ENCODE assay signal across 8 mouse cellular contexts in genomic region chr19:10022414-10023303, GRCm38 (mm10). TPM values are rescaled to one million over a fixed set of nuclear protein-coding genes. Genes with fewer than 3 reads are reported as not detected.
DNase-seq lines count a peak whose midpoint lies in the region; ATAC-seq lines count a peak whose summit lies in the region.

No protein-coding gene starts in this region.

- 65% methylated on average over 5 of the region's 5 CpGs for WGBS in midbrain, embryonic 14.5 days
- 64% methylated on average over 5 of the region's 5 CpGs for WGBS in midbrain, embryonic 13.5 days
- WGBS in heart, embryonic 15.5 days: 73% methylated on average over 5 of the region's 5 CpGs
- 54% methylated on average over 5 of the region's 5 CpGs for WGBS in lung, embryonic 16.5 days

- no peak for ATAC-seq in midbrain, embryonic 14.5 days (ENCODE audit: low FRiP score, low TSS enrichment)
- no peak for ATAC-seq in midbrain, embryonic 13.5 days
- peak; percentile 53 for ATAC-seq in common myeloid progenitor, adult 5-6 weeks (replicated peaks; ENCODE audit: low read depth, poor library complexity, severe bottlenecking)
- ATAC-seq in heart, embryonic 15.5 days (replicated peaks; ENCODE audit: insufficient number of reproducible peaks, insufficient read depth, low FRiP score, low read depth): no peak
- peak; percentile 11 for ATAC-seq in lung, embryonic 16.5 days (ENCODE audit: low read depth)

- H3K4me3 ChIP-seq in midbrain, embryonic 14.5 days (replicated peaks; ENCODE audit: low read depth, low read length): no peak overlapping the region
- no peak overlapping the region for H3K4me3 ChIP-seq in midbrain, embryonic 13.5 days (replicated peaks)
- no peak overlapping the region for H3K4me3 ChIP-seq in heart, embryonic 15.5 days
- no peak overlapping the region for H3K4me3 ChIP-seq in lung, embryonic 16.5 days (ENCODE audit: low read length)

- 0 out of 2 replicates have a peak overlapping the region, but pooled peaks have one; percentile 20 for H3K27ac ChIP-seq in midbrain, embryonic 14.5 days (replicated peaks; ENCODE audit: low read depth, low read length)
- H3K27ac ChIP-seq in midbrain, embryonic 13.5 days: no peak overlapping the region
- peak overlapping the region; percentile 64 for H3K27ac ChIP-seq in heart, embryonic 15.5 days
- peak overlapping the region; percentile 75 for H3K27ac ChIP-seq in lung, embryonic 16.5 days (ENCODE audit: low read length)

- DNase-seq in midbrain, embryonic 14.5 days: peak; percentile 61
- peak; percentile 62 to 77 for DNase-seq in kidney, postnatal 4 days
- DNase-seq in thymus, postnatal 10 days (ENCODE audit: low spot score in 2 of 2): no peak
- DNase-seq in urinary bladder, postnatal 25 days (ENCODE audit: low spot score): no peak

- no peaks in the 10 kb centered on the region for H3K27me3 ChIP-seq in midbrain, embryonic 14.5 days (ENCODE audit: control insufficient read depth, insufficient read depth, low read length)
- H3K27me3 ChIP-seq in midbrain, embryonic 13.5 days: peaks cover 10% of the 10 kb centered on the region
- no peaks in the 10 kb centered on the region for H3K27me3 ChIP-seq in heart, embryonic 15.5 days
- no peaks in the 10 kb centered on the region for H3K27me3 ChIP-seq in lung, embryonic 16.5 days (ENCODE audit: control insufficient read depth, insufficient read depth, low read depth, low read length)

- H3K9ac ChIP-seq in midbrain, embryonic 14.5 days (replicated peaks; ENCODE audit: low read length): no peak overlapping the region
- H3K9ac ChIP-seq in midbrain, embryonic 13.5 days (replicated peaks): no peak overlapping the region
- no peak overlapping the region for H3K9ac ChIP-seq in heart, embryonic 15.5 days
- peak overlapping the region; percentile 34; the same call in 1 of the 2 replicates for H3K9ac ChIP-seq in lung, embryonic 16.5 days (ENCODE audit: low read length)

- H3K4me2 ChIP-seq in midbrain, embryonic 14.5 days (ENCODE audit: low read length): no peak overlapping the region
- H3K4me2 ChIP-seq in midbrain, embryonic 13.5 days (replicated peaks): no peak overlapping the region
- H3K4me2 ChIP-seq in heart, embryonic 15.5 days: peak overlapping the region; percentile 0; the same call in 1 of the 2 replicates
- no peak overlapping the region for H3K4me2 ChIP-seq in lung, embryonic 16.5 days (ENCODE audit: low read depth, low read length)

- H3K9me3 ChIP-seq in midbrain, embryonic 14.5 days (ENCODE audit: control insufficient read depth, low read length): no peaks in the 10 kb centered on the region
- no peaks in the 10 kb centered on the region for H3K9me3 ChIP-seq in midbrain, embryonic 13.5 days
- H3K9me3 ChIP-seq in heart, embryonic 15.5 days (replicated peaks): no peaks in the 10 kb centered on the region
- no peaks in the 10 kb centered on the region for H3K9me3 ChIP-seq in lung, embryonic 16.5 days (ENCODE audit: control insufficient read depth, low read length)

- H3K4me1 ChIP-seq in midbrain, embryonic 14.5 days (ENCODE audit: control insufficient read depth, insufficient read depth, low read length): peaks cover 13% of the 10 kb centered on the region
- peaks cover 30% of the 10 kb centered on the region for H3K4me1 ChIP-seq in midbrain, embryonic 13.5 days (replicated peaks)
- peaks cover 63% of the 10 kb centered on the region for H3K4me1 ChIP-seq in heart, embryonic 15.5 days (replicated peaks)
- peaks cover 65% of the 10 kb centered on the region for H3K4me1 ChIP-seq in lung, embryonic 16.5 days (replicated peaks; ENCODE audit: control insufficient read depth, insufficient read depth, low read length)

- H3K36me3 ChIP-seq in midbrain, embryonic 14.5 days (ENCODE audit: control insufficient read depth, insufficient read depth, low read length): peaks cover 5% of the 10 kb centered on the region; the same call in 1 of the 2 replicates
- H3K36me3 ChIP-seq in midbrain, embryonic 13.5 days: 0 out of 2 replicates have a peak, but pooled peaks cover 6% of the 10 kb centered on the region
- H3K36me3 ChIP-seq in heart, embryonic 15.5 days: no peaks in the 10 kb centered on the region
- 0 out of 2 replicates have a peak, but pooled peaks cover 1% of the 10 kb centered on the region for H3K36me3 ChIP-seq in lung, embryonic 16.5 days (ENCODE audit: control insufficient read depth, insufficient read depth, low read length)

RNA-seq across cellular contexts. Expression of gene Fads3, which starts 18.7 kb away (rescaled TPM):
- 15.4 and 17.8 TPM in 2 replicates for polyA plus RNA-seq in midbrain, embryonic 14.5 days (2014; fragmentation: Nextera tagmentation; extraction: Ambion mirVana)
- polyA plus RNA-seq in midbrain, embryonic 13.5 days (2015; fragmentation: Nextera tagmentation; extraction: Ambion mirVana): 8.7 and 9.1 TPM in 2 replicates
- total RNA-seq in common myeloid progenitor, adult 5-6 weeks (2017): 4.4 and 11.1 TPM in 2 replicates
- 39.4 and 43.9 TPM in 2 replicates for polyA plus RNA-seq in heart, embryonic 15.5 days (2015; fragmentation: Nextera tagmentation; extraction: Ambion mirVana)
- polyA plus RNA-seq in lung, embryonic 16.5 days (2015; fragmentation: Nextera tagmentation; extraction: Ambion mirVana): 72.0 and 76.0 TPM in 2 replicates

RNA-seq across cellular contexts. Expression of gene Rab3il1, which starts 21.2 kb away (rescaled TPM):
- 13.3 and 19.2 TPM in 2 replicates for polyA plus RNA-seq in midbrain, embryonic 14.5 days (2014; fragmentation: Nextera tagmentation; extraction: Ambion mirVana)
- 21.0 and 21.4 TPM in 2 replicates for polyA plus RNA-seq in midbrain, embryonic 13.5 days (2015; fragmentation: Nextera tagmentation; extraction: Ambion mirVana)
- 8.1 and 8.8 TPM in 2 replicates for total RNA-seq in common myeloid progenitor, adult 5-6 weeks (2017)
- 21.8 and 30.0 TPM in 2 replicates for polyA plus RNA-seq in heart, embryonic 15.5 days (2015; fragmentation: Nextera tagmentation; extraction: Ambion mirVana)
- polyA plus RNA-seq in lung, embryonic 16.5 days (2015; fragmentation: Nextera tagmentation; extraction: Ambion mirVana): 30.3 and 33.0 TPM in 2 replicates

RNA-seq across cellular contexts. Expression of gene Best1, which starts 21.2 kb away (rescaled TPM):
- 2.1 and 2.5 TPM in 2 replicates for polyA plus RNA-seq in midbrain, embryonic 14.5 days (2014; fragmentation: Nextera tagmentation; extraction: Ambion mirVana)
- polyA plus RNA-seq in midbrain, embryonic 13.5 days (2015; fragmentation: Nextera tagmentation; extraction: Ambion mirVana): 1.8 and 2.0 TPM in 2 replicates
- total RNA-seq in common myeloid progenitor, adult 5-6 weeks (2017): not detected in 2 replicates
- polyA plus RNA-seq in heart, embryonic 15.5 days (2015; fragmentation: Nextera tagmentation; extraction: Ambion mirVana): 0.19 and 0.25 TPM in 2 replicates
- 1.1 and 1.4 TPM in 2 replicates for polyA plus RNA-seq in lung, embryonic 16.5 days (2015; fragmentation: Nextera tagmentation; extraction: Ambion mirVana)

RNA-seq across cellular contexts. Expression of gene Fth1, which starts 42.3 kb away (rescaled TPM):
- polyA plus RNA-seq in midbrain, embryonic 14.5 days (2014; fragmentation: Nextera tagmentation; extraction: Ambion mirVana): 1,308 and 1,477 TPM in 2 replicates
- 1,344 and 1,356 TPM in 2 replicates for polyA plus RNA-seq in midbrain, embryonic 13.5 days (2015; fragmentation: Nextera tagmentation; extraction: Ambion mirVana)
- total RNA-seq in common myeloid progenitor, adult 5-6 weeks (2017): 695 and 890 TPM in 2 replicates
- 1,879 and 1,985 TPM in 2 replicates for polyA plus RNA-seq in heart, embryonic 15.5 days (2015; fragmentation: Nextera tagmentation; extraction: Ambion mirVana)
- polyA plus RNA-seq in lung, embryonic 16.5 days (2015; fragmentation: Nextera tagmentation; extraction: Ambion mirVana): 1,957 and 1,991 TPM in 2 replicates

Comparison
In these comparisons a context has a peak if more than half of its experiments do, and no peak if none do; other contexts are left out.
1. ATAC-seq: peak in common myeloid progenitor, adult 5-6 weeks (single experiment) and lung, embryonic 16.5 days (single experiment); none in midbrain, embryonic 14.5 days (single experiment), midbrain, embryonic 13.5 days (single experiment) and heart, embryonic 15.5 days (single experiment).
2. DNase-seq: peak in midbrain, embryonic 14.5 days (single experiment) and kidney, postnatal 4 days (2 of 2); none in thymus, postnatal 10 days (0 of 2) and urinary bladder, postnatal 25 days (single experiment).